Comparison of ENCODE assay signal across 9 mouse cellular contexts in the genomic region with DNA sequence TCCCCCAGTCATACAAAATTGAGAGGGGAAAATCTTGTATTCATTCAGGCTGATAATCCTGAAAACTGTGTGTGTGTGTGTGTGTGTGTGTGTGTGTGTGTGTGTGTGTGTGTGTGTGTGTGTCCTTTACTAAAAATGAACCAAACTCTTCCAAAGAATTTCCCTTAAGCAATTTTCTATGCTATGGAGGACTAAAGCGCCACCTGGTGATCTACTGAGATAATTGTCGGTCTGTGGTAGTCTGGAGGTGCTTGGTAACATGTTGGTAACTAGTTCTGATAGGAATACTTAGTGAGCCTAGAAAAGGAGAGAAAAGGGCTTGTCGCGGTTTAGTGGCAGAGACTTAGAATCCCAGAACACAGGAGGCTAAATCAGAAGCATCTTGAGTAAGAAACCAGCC.
DNase-seq lines count a peak whose midpoint lies in the region; ATAC-seq lines count a peak whose summit lies in the region.
"Had no signal": no experiment of that assay in that cellular context is flagged by ENCODE, and none has a peak within 500 bp of the region (broad histone marks: within the 10 kb centered on the region; RNA-seq: fewer than 3 reads in every experiment).

No protein-coding gene starts in this region.

- WGBS in hindbrain, embryonic 10.5 days: 11% methylated on average over 4 of the region's 4 CpGs
- 7% methylated on average over 4 of the region's 4 CpGs for WGBS in hindbrain, embryonic 12.5 days

- H3K27ac ChIP-seq in hindbrain, embryonic 10.5 days: no peak overlapping the region
- H3K27ac ChIP-seq in hindbrain, embryonic 12.5 days: no peak overlapping the region
- H3K27ac ChIP-seq: hindbrain, embryonic 15.5 days had no signal

- no peaks in the 10 kb centered on the region for H3K36me3 ChIP-seq in hindbrain, embryonic 10.5 days
- no peaks in the 10 kb centered on the region for H3K36me3 ChIP-seq in hindbrain, embryonic 12.5 days
- H3K36me3 ChIP-seq: hindbrain, embryonic 15.5 days had no signal

- ATAC-seq in hindbrain, embryonic 12.5 days (ENCODE audit: low FRiP score): no peak
- no peak for ATAC-seq in erythroid progenitor cell, adult 5-6 weeks (replicated peaks; ENCODE audit: low FRiP score, poor library complexity, severe bottlenecking)

- DNase-seq in hindbrain, embryonic 10.5 days (ENCODE audit: low spot score): peak; percentile 11
- DNase-seq in right cerebral cortex, adult 2 months (ENCODE audit: low spot score in 2 of 2): peak; percentile 54 to 59
- no peak for DNase-seq in right cerebral cortex, postnatal 36 days (ENCODE audit: low spot score in 2 of 2)
- DNase-seq in embryo, embryonic 10.5 days (ENCODE audit: low spot score): peak; percentile 66
- DNase-seq in retina, embryonic 14.5 days (ENCODE audit: low spot score): peak; percentile 80
- DNase-seq in gastrocnemius, postnatal 4 days (ENCODE audit: low spot score in 2 of 2): no peak

- no peak overlapping the region for H3K4me2 ChIP-seq in hindbrain, embryonic 12.5 days (replicated peaks)
- H3K4me2 ChIP-seq: hindbrain, embryonic 15.5 days had no signal

- no peaks in the 10 kb centered on the region for H3K27me3 ChIP-seq in hindbrain, embryonic 10.5 days (ENCODE audit: insufficient read depth, poor library complexity, severe bottlenecking)
- H3K27me3 ChIP-seq in hindbrain, embryonic 12.5 days: no peaks in the 10 kb centered on the region
- H3K27me3 ChIP-seq: hindbrain, embryonic 15.5 days had no signal

- H3K4me3 ChIP-seq in hindbrain, embryonic 10.5 days: no peak overlapping the region
- H3K4me3 ChIP-seq in hindbrain, embryonic 12.5 days: no peak overlapping the region
- H3K4me3 ChIP-seq: hindbrain, embryonic 15.5 days had no signal

- 0 out of 2 replicates have a peak, but pooled peaks cover 6% of the 10 kb centered on the region for H3K9me3 ChIP-seq in hindbrain, embryonic 10.5 days
- H3K9me3 ChIP-seq in hindbrain, embryonic 12.5 days (replicated peaks): no peaks in the 10 kb centered on the region; the same call in 1 of the 2 replicates
- H3K9me3 ChIP-seq: hindbrain, embryonic 15.5 days had no signal

- H3K4me1 ChIP-seq in hindbrain, embryonic 10.5 days (replicated peaks): no peaks in the 10 kb centered on the region
- H3K4me1 ChIP-seq in hindbrain, embryonic 12.5 days: no peaks in the 10 kb centered on the region
- H3K4me1 ChIP-seq: hindbrain, embryonic 15.5 days had no signal

- no peak overlapping the region for H3K9ac ChIP-seq in hindbrain, embryonic 12.5 days
- H3K9ac ChIP-seq: hindbrain, embryonic 15.5 days had no signal

Comparison
In these comparisons a context has a peak if more than half of its experiments do, and no peak if none do; other contexts are left out.
1. DNase-seq: peak in hindbrain, embryonic 10.5 days (single experiment), right cerebral cortex, adult 2 months (2 of 2), embryo, embryonic 10.5 days (single experiment) and retina, embryonic 14.5 days (single experiment); none in right cerebral cortex, postnatal 36 days (0 of 2) and gastrocnemius, postnatal 4 days (0 of 2).